Comparison of ENCODE assay signal across 20 mouse cellular contexts in the genomic region with DNA sequence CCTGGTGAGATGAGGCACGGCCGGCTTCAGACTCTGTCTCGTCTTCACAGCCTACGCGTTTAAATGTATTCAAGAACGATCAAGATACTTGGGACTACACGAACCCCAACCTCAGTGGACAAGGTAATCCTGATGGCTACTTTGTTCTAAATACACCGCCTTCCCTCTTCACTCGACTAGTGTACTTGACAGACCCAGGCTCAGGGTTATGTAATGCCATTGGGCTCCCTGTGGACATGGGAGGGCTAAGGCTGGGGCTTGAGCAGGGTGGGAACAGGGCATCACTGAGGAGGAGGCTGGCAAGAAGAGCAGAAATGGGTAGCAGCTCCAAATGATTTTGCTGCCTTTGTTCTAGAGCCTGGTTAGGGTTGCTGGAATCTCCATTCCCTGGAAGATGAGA. TPM values are rescaled to one million over a fixed set of nuclear protein-coding genes. Genes with fewer than 3 reads are reported as not detected.
DNase-seq lines count a peak whose midpoint lies in the region; ATAC-seq lines count a peak whose summit lies in the region.
"Had no signal": no experiment of that assay in that cellular context is flagged by ENCODE, and none has a peak within 500 bp of the region (broad histone marks: within the 10 kb centered on the region; RNA-seq: fewer than 3 reads in every experiment).

No protein-coding gene starts in this region.

- ATAC-seq in hindbrain, embryonic 13.5 days (ENCODE audit: low FRiP score): no peak
- ATAC-seq in hindbrain, embryonic 14.5 days (ENCODE audit: low FRiP score): no peak
- no peak for ATAC-seq in midbrain, embryonic 13.5 days
- ATAC-seq in midbrain, embryonic 15.5 days (replicated peaks): no peak

- H3K9ac ChIP-seq in hindbrain, embryonic 13.5 days: 0 out of 2 replicates have a peak overlapping the region, but pooled peaks have one; percentile 9
- no peak overlapping the region for H3K9ac ChIP-seq in hindbrain, embryonic 14.5 days
- peak overlapping the region; percentile 32; the same call in 1 of the 2 replicates for H3K9ac ChIP-seq in midbrain, embryonic 13.5 days (replicated peaks)
- no peak overlapping the region for H3K9ac ChIP-seq in midbrain, embryonic 15.5 days
- H3K9ac ChIP-seq: embryonic facial prominence, embryonic 12.5 days; hindbrain, embryonic 15.5 days; lung, embryonic 15.5 days; stomach, embryonic 15.5 days had no signal

- 92% methylated on average over 9 of the region's 9 CpGs for WGBS in hindbrain, embryonic 13.5 days
- WGBS in hindbrain, embryonic 14.5 days: 92% methylated on average over 9 of the region's 9 CpGs
- 90% methylated on average over 9 of the region's 9 CpGs for WGBS in midbrain, embryonic 13.5 days
- 90% methylated on average over 9 of the region's 9 CpGs for WGBS in midbrain, embryonic 15.5 days

- peak; percentile 22 for DNase-seq in cerebellum, adult 11-12 months
- no peak for DNase-seq in cerebellum, postnatal 14 days
- no peak for DNase-seq in hindbrain, embryonic 14.5 days (ENCODE audit: low spot score)
- DNase-seq in spleen, adult 12 weeks (ENCODE audit: low spot score): no peak
- DNase-seq in adrenal gland, postnatal 14 days: no peak
- DNase-seq: adrenal gland, postnatal 10 days; cerebellum, postnatal 36 days; gastrocnemius, adult 2 months; kidney, postnatal 10 days; left cerebral cortex, postnatal 4 days; thymus, postnatal 25 days had no signal

- no peaks in the 10 kb centered on the region for H3K9me3 ChIP-seq in hindbrain, embryonic 13.5 days
- H3K9me3 ChIP-seq in hindbrain, embryonic 14.5 days (ENCODE audit: control insufficient read depth, low read length): no peaks in the 10 kb centered on the region
- no peaks in the 10 kb centered on the region for H3K9me3 ChIP-seq in midbrain, embryonic 13.5 days
- H3K9me3 ChIP-seq in midbrain, embryonic 15.5 days: no peaks in the 10 kb centered on the region
- H3K9me3 ChIP-seq: embryonic facial prominence, embryonic 12.5 days; hindbrain, embryonic 15.5 days; lung, embryonic 15.5 days; megakaryocyte, embryonic 14.5 days; stomach, embryonic 15.5 days had no signal

- H3K36me3 ChIP-seq in hindbrain, embryonic 13.5 days: peaks cover 81% of the 10 kb centered on the region
- peaks cover 83% of the 10 kb centered on the region for H3K36me3 ChIP-seq in hindbrain, embryonic 14.5 days (replicated peaks; ENCODE audit: control insufficient read depth, insufficient read depth)
- H3K36me3 ChIP-seq in midbrain, embryonic 13.5 days: peaks cover 78% of the 10 kb centered on the region
- peaks cover 66% of the 10 kb centered on the region for H3K36me3 ChIP-seq in midbrain, embryonic 15.5 days (replicated peaks)

- no peak overlapping the region for H3K4me2 ChIP-seq in hindbrain, embryonic 13.5 days
- no peak overlapping the region for H3K4me2 ChIP-seq in hindbrain, embryonic 14.5 days (replicated peaks)
- H3K4me2 ChIP-seq in midbrain, embryonic 13.5 days (replicated peaks): no peak overlapping the region
- no peak overlapping the region for H3K4me2 ChIP-seq in midbrain, embryonic 15.5 days
- H3K4me2 ChIP-seq: embryonic facial prominence, embryonic 12.5 days; heart, embryonic 11.5 days; hindbrain, embryonic 15.5 days; lung, embryonic 15.5 days; stomach, embryonic 15.5 days had no signal

- H3K27me3 ChIP-seq in hindbrain, embryonic 13.5 days: no peaks in the 10 kb centered on the region
- H3K27me3 ChIP-seq in hindbrain, embryonic 14.5 days (ENCODE audit: control insufficient read depth, insufficient read depth, low read length): no peaks in the 10 kb centered on the region
- no peaks in the 10 kb centered on the region for H3K27me3 ChIP-seq in midbrain, embryonic 13.5 days
- H3K27me3 ChIP-seq in midbrain, embryonic 15.5 days (replicated peaks): no peaks in the 10 kb centered on the region
- H3K27me3 ChIP-seq: embryonic facial prominence, embryonic 12.5 days; hindbrain, embryonic 15.5 days; lung, embryonic 15.5 days; megakaryocyte, embryonic 14.5 days; stomach, embryonic 15.5 days had no signal

- H3K4me1 ChIP-seq in hindbrain, embryonic 13.5 days (replicated peaks): peaks cover 77% of the 10 kb centered on the region
- peaks cover 21% of the 10 kb centered on the region for H3K4me1 ChIP-seq in hindbrain, embryonic 14.5 days (replicated peaks; ENCODE audit: control insufficient read depth, insufficient read depth, low read length)
- H3K4me1 ChIP-seq in midbrain, embryonic 13.5 days (replicated peaks): peaks cover 80% of the 10 kb centered on the region
- peaks cover 50% of the 10 kb centered on the region for H3K4me1 ChIP-seq in midbrain, embryonic 15.5 days

- no peak overlapping the region for H3K27ac ChIP-seq in hindbrain, embryonic 13.5 days
- H3K27ac ChIP-seq in hindbrain, embryonic 14.5 days: no peak overlapping the region
- H3K27ac ChIP-seq in midbrain, embryonic 13.5 days: no peak overlapping the region
- no peak overlapping the region for H3K27ac ChIP-seq in midbrain, embryonic 15.5 days
- H3K27ac ChIP-seq: embryonic facial prominence, embryonic 12.5 days; hindbrain, embryonic 15.5 days; lung, embryonic 15.5 days; stomach, embryonic 15.5 days had no signal

- no peak overlapping the region for H3K4me3 ChIP-seq in hindbrain, embryonic 13.5 days
- no peak overlapping the region for H3K4me3 ChIP-seq in hindbrain, embryonic 14.5 days (replicated peaks; ENCODE audit: low read length)
- no peak overlapping the region for H3K4me3 ChIP-seq in midbrain, embryonic 13.5 days (replicated peaks)
- no peak overlapping the region for H3K4me3 ChIP-seq in midbrain, embryonic 15.5 days
- H3K4me3 ChIP-seq: embryonic facial prominence, embryonic 12.5 days; gastrocnemius, adult 2 months; hindbrain, embryonic 15.5 days; lung, embryonic 15.5 days; megakaryocyte, embryonic 14.5 days; stomach, embryonic 15.5 days had no signal

RNA-seq across cellular contexts. Expression of a gene that starts 6.9 kb away (rescaled TPM):
- 200 and 202 TPM in 2 replicates for polyA plus RNA-seq in hindbrain, embryonic 13.5 days (2015; fragmentation: Nextera tagmentation; extraction: Ambion mirVana)
- polyA plus RNA-seq in hindbrain, embryonic 14.5 days (2014; fragmentation: Nextera tagmentation; extraction: Ambion mirVana): 142 and 150 TPM in 2 replicates
- polyA plus RNA-seq in midbrain, embryonic 13.5 days (2015; fragmentation: Nextera tagmentation; extraction: Ambion mirVana): 238 and 239 TPM in 2 replicates
- 175 and 176 TPM in 2 replicates for polyA plus RNA-seq in midbrain, embryonic 15.5 days (2015; fragmentation: Nextera tagmentation; extraction: Ambion mirVana)
- total RNA-seq in adrenal gland, postnatal 14 days (2021): 423 and 480 TPM in 2 replicates

RNA-seq across cellular contexts. Expression of a gene that starts 9.8 kb away (rescaled TPM):
- 81.8 and 87.5 TPM in 2 replicates for polyA plus RNA-seq in hindbrain, embryonic 13.5 days (2015; fragmentation: Nextera tagmentation; extraction: Ambion mirVana)
- 92.6 and 99.0 TPM in 2 replicates for polyA plus RNA-seq in hindbrain, embryonic 14.5 days (2014; fragmentation: Nextera tagmentation; extraction: Ambion mirVana)
- polyA plus RNA-seq in midbrain, embryonic 13.5 days (2015; fragmentation: Nextera tagmentation; extraction: Ambion mirVana): 69.4 and 71.6 TPM in 2 replicates
- 92.7 and 94.7 TPM in 2 replicates for polyA plus RNA-seq in midbrain, embryonic 15.5 days (2015; fragmentation: Nextera tagmentation; extraction: Ambion mirVana)
- total RNA-seq in adrenal gland, postnatal 14 days (2021): 1,138 and 1,196 TPM in 2 replicates

RNA-seq across cellular contexts. Expression of a gene that starts 18.4 kb away (rescaled TPM):
- polyA plus RNA-seq in hindbrain, embryonic 13.5 days (2015; fragmentation: Nextera tagmentation; extraction: Ambion mirVana): 5.6 and 6.3 TPM in 2 replicates
- 2.8 and 3.2 TPM in 2 replicates for polyA plus RNA-seq in hindbrain, embryonic 14.5 days (2014; fragmentation: Nextera tagmentation; extraction: Ambion mirVana)
- polyA plus RNA-seq in midbrain, embryonic 13.5 days (2015; fragmentation: Nextera tagmentation; extraction: Ambion mirVana): 4.5 and 5.8 TPM in 2 replicates
- polyA plus RNA-seq in midbrain, embryonic 15.5 days (2015; fragmentation: Nextera tagmentation; extraction: Ambion mirVana): 5.6 and 8.2 TPM in 2 replicates
- total RNA-seq in adrenal gland, postnatal 14 days (2021): 18.7 and 32.4 TPM in 2 replicates

RNA-seq across cellular contexts. Expression of a gene that starts 26.5 kb away (rescaled TPM):
- polyA plus RNA-seq in hindbrain, embryonic 13.5 days (2015; fragmentation: Nextera tagmentation; extraction: Ambion mirVana): 2.7 and 2.8 TPM in 2 replicates
- 1.4 and 2.7 TPM in 2 replicates for polyA plus RNA-seq in hindbrain, embryonic 14.5 days (2014; fragmentation: Nextera tagmentation; extraction: Ambion mirVana)
- 1.9 and 2.3 TPM in 2 replicates for polyA plus RNA-seq in midbrain, embryonic 13.5 days (2015; fragmentation: Nextera tagmentation; extraction: Ambion mirVana)
- 2.4 and 3.3 TPM in 2 replicates for polyA plus RNA-seq in midbrain, embryonic 15.5 days (2015; fragmentation: Nextera tagmentation; extraction: Ambion mirVana)
- 3.1 and 7.3 TPM in 2 replicates for total RNA-seq in adrenal gland, postnatal 14 days (2021)

RNA-seq across cellular contexts. Expression of a gene that starts 47.9 kb away (rescaled TPM):
- 58.6 and 59.5 TPM in 2 replicates for polyA plus RNA-seq in hindbrain, embryonic 13.5 days (2015; fragmentation: Nextera tagmentation; extraction: Ambion mirVana)
- polyA plus RNA-seq in hindbrain, embryonic 14.5 days (2014; fragmentation: Nextera tagmentation; extraction: Ambion mirVana): 62.9 and 68.8 TPM in 2 replicates
- 52.7 and 56.7 TPM in 2 replicates for polyA plus RNA-seq in midbrain, embryonic 13.5 days (2015; fragmentation: Nextera tagmentation; extraction: Ambion mirVana)
- polyA plus RNA-seq in midbrain, embryonic 15.5 days (2015; fragmentation: Nextera tagmentation; extraction: Ambion mirVana): 65.8 and 66.5 TPM in 2 replicates
- 38.5 and 43.0 TPM in 2 replicates for total RNA-seq in adrenal gland, postnatal 14 days (2021)

Comparison
In these comparisons a context has a peak if more than half of its experiments do, and no peak if none do; other contexts are left out.
1. H3K9ac ChIP-seq: peak in hindbrain, embryonic 13.5 days (single experiment) and midbrain, embryonic 13.5 days (single experiment); none in hindbrain, embryonic 14.5 days (single experiment) and midbrain, embryonic 15.5 days (single experiment).